Mouse (Mus musculus) CH12.LX (cell line): ENCODE measurements around the gene 4921507P07Rik. TPM values are rescaled to one million over a fixed set of nuclear protein-coding genes. Genes with fewer than 3 reads are reported as not detected.

ENCODE experiments used
- DNase-seq: peaks from one replicate; pipeline ENCODE4 v3.0.0-alpha.2; 2013; ENCODE audit errors: extremely low read depth
- H3K27ac ChIP-seq: 2 replicates; pipeline ENCODE4 v1.5.1; 2012; ENCODE audit warnings: low read depth, mild to moderate bottlenecking, control low read depth, moderate library complexity; ENCODE audit not compliant: insufficient read depth
- H3K27me3 ChIP-seq: replicated peaks from 2 replicates; pipeline ENCODE3; 2012; ENCODE audit warnings: inconsistent platforms
- H3K36me3 ChIP-seq, 2 experiments: replicated peaks in 1 of 2; 2 replicates each; pipeline versions ENCODE3 to v1.6.1; 2012; ENCODE audit warnings: inconsistent platforms in 1 of 2, low read length in 1 of 2, mild to moderate bottlenecking in 1 of 2, mixed read lengths in 1 of 2, moderate library complexity in 1 of 2; ENCODE audit not compliant: control insufficient read depth in 1 of 2, insufficient read depth in 1 of 2
- H3K4me1 ChIP-seq, 2 experiments: 2 replicates each; pipeline ENCODE4 v1.6.1; 2012; ENCODE audit warnings: inconsistent platforms in 1 of 2, moderate library complexity in 1 of 2; ENCODE audit not compliant: insufficient read depth in 2 of 2, control insufficient read depth in 1 of 2
- H3K4me2 ChIP-seq: 2 replicates; pipeline ENCODE4 v1.6.1; 2012; ENCODE audit warnings: low read depth, mild to moderate bottlenecking, control low read depth; ENCODE audit not compliant: poor library complexity, insufficient read depth, severe bottlenecking
- H3K4me3 ChIP-seq, 3 experiments: fragments of 150-350 bp in 1 of 3; sonication (generic) in 1 of 3; replicated peaks in 1 of 3; 2 replicates each; pipeline versions ENCODE3 to v1.5.1; 2011 to 2012; ENCODE audit warnings: low read depth in 2 of 3, low read length in 2 of 3, mild to moderate bottlenecking in 2 of 3, moderate library complexity in 2 of 3, control low read depth in 1 of 3, improper control_type of control experiment in 1 of 3, inconsistent platforms in 1 of 3, mixed read lengths in 1 of 3; ENCODE audit not compliant: poor library complexity in 1 of 3
- H3K79me2 ChIP-seq: replicated peaks from 2 replicates; pipeline ENCODE4 v1.6.1; 2012; ENCODE audit warnings: mild to moderate bottlenecking, moderate library complexity; ENCODE audit not compliant: control insufficient read depth, poor library complexity, insufficient read depth, severe bottlenecking; ENCODE audit errors: extremely low read depth
- H3K9ac ChIP-seq: 2 replicates; pipeline ENCODE4 v1.6.1; 2012; ENCODE audit warnings: low read depth, mild to moderate bottlenecking, control low read depth, moderate library complexity; ENCODE audit not compliant: insufficient read depth
- H3K9me3 ChIP-seq: replicated peaks from 2 replicates; pipeline ENCODE3; 2012; ENCODE audit warnings: low read length, inconsistent platforms, mixed read lengths
- CHD1 ChIP-seq: IDR thresholded peaks from 2 replicates; pipeline ENCODE4 v1.6.1; 2012; ENCODE audit warnings: low read depth, low read length, improper control_type of control experiment, inconsistent platforms
- CTCF ChIP-seq, 2 experiments: IDR thresholded peaks in 1 of 2; conservative IDR thresholded peaks in 1 of 2; 2 replicates each; pipeline ENCODE4 v1.5.1; 2011 to 2012; ENCODE audit warnings: low read depth in 2 of 2, low read length in 2 of 2, improper control_type of control experiment in 1 of 2, inconsistent platforms in 1 of 2, mild to moderate bottlenecking in 1 of 2, moderate library complexity in 1 of 2
- ELF1 ChIP-seq: IDR thresholded peaks from 2 replicates; pipeline ENCODE4 v1.6.1; 2014; ENCODE audit warnings: low read depth, mild to moderate bottlenecking, inconsistent platforms, low read length, improper control_type of control experiment
- EP300 ChIP-seq: IDR thresholded peaks from 2 replicates; pipeline ENCODE4 v1.6.1; 2011; ENCODE audit warnings: low read length, improper control_type of control experiment
- ETS1 ChIP-seq: conservative IDR thresholded peaks from 2 replicates; pipeline ENCODE4 v1.6.1; 2012; ENCODE audit warnings: low read depth, mild to moderate bottlenecking, inconsistent platforms, low read length, improper control_type of control experiment, moderate library complexity
- GABPA ChIP-seq: IDR thresholded peaks from 2 replicates; pipeline ENCODE4 v1.6.1; 2012; ENCODE audit warnings: low read depth, low read length, improper control_type of control experiment, inconsistent platforms; ENCODE audit not compliant: insufficient replicate concordance
- HCFC1 ChIP-seq: IDR thresholded peaks from 2 replicates; pipeline ENCODE4 v1.6.1; 2012; ENCODE audit warnings: low read depth, mild to moderate bottlenecking, inconsistent platforms, low read length, improper control_type of control experiment
- JUN ChIP-seq: IDR thresholded peaks from 2 replicates; pipeline ENCODE4 v1.6.1; 2011; ENCODE audit warnings: low read depth, mild to moderate bottlenecking, low read length, improper control_type of control experiment, moderate library complexity; ENCODE audit not compliant: insufficient read depth
- JUND ChIP-seq: conservative IDR thresholded peaks from 2 replicates; pipeline ENCODE4 v1.6.1; 2011; ENCODE audit warnings: low read depth, low read length, improper control_type of control experiment
- MAFK ChIP-seq: IDR thresholded peaks from 2 replicates; pipeline ENCODE4 v1.6.1; 2011; ENCODE audit warnings: low read length, improper control_type of control experiment; ENCODE audit not compliant: insufficient replicate concordance
- MAX ChIP-seq: IDR thresholded peaks from 2 replicates; pipeline ENCODE4 v1.6.1; 2011; ENCODE audit warnings: low read length, improper control_type of control experiment
- MAZ ChIP-seq: IDR thresholded peaks from 2 replicates; pipeline ENCODE4 v1.6.1; 2012; ENCODE audit warnings: low read depth, mild to moderate bottlenecking, inconsistent platforms, low read length, improper control_type of control experiment, moderate library complexity
- MXI1 ChIP-seq: IDR thresholded peaks from 2 replicates; pipeline ENCODE4 v1.6.1; 2011; ENCODE audit warnings: mild to moderate bottlenecking, low read depth, low read length, improper control_type of control experiment
- MYC ChIP-seq: IDR thresholded peaks from 2 replicates; pipeline ENCODE4 v1.6.1; 2011; ENCODE audit warnings: low read depth, mild to moderate bottlenecking, improper control_type of control experiment, low read length
- NELFE ChIP-seq: IDR thresholded peaks from 2 replicates; pipeline ENCODE4 v1.6.1; 2011; ENCODE audit warnings: low read depth, low read length, improper control_type of control experiment
- NRF1 ChIP-seq: IDR thresholded peaks from 2 replicates; pipeline ENCODE4 v1.6.1; 2014; ENCODE audit warnings: low read depth, mild to moderate bottlenecking, inconsistent platforms, low read length, improper control_type of control experiment, moderate library complexity
- PAX5 ChIP-seq: IDR thresholded peaks from 2 replicates; pipeline ENCODE4 v1.6.1; 2012; ENCODE audit warnings: low read length, inconsistent platforms, mixed read lengths
- POLR2A ChIP-seq: IDR thresholded peaks from 2 replicates; pipeline ENCODE4 v1.6.1; 2011; ENCODE audit warnings: low read depth, mild to moderate bottlenecking, improper control_type of control experiment, low read length
- RAD21 ChIP-seq: IDR thresholded peaks from 2 replicates; pipeline ENCODE4 v1.6.1; 2011; ENCODE audit warnings: low read depth, mild to moderate bottlenecking, low read length, improper control_type of control experiment, moderate library complexity
- SIN3A ChIP-seq: IDR thresholded peaks from 2 replicates; pipeline ENCODE4 v1.6.1; 2012; ENCODE audit warnings: low read length, improper control_type of control experiment, inconsistent platforms
- SMC3 ChIP-seq: IDR thresholded peaks from 2 replicates; pipeline ENCODE4 v1.6.1; 2011; ENCODE audit warnings: low read depth, low read length, improper control_type of control experiment
- TBP ChIP-seq: conservative IDR thresholded peaks from 2 replicates; pipeline ENCODE4 v1.6.1; 2011; ENCODE audit warnings: low read depth, low read length, improper control_type of control experiment
- TCF12 ChIP-seq: IDR thresholded peaks from 2 replicates; pipeline ENCODE4 v1.6.1; 2014; ENCODE audit warnings: low read depth, mild to moderate bottlenecking, inconsistent platforms, low read length, improper control_type of control experiment
- UBTF ChIP-seq: IDR thresholded peaks from 2 replicates; pipeline ENCODE4 v1.6.1; 2012; ENCODE audit warnings: low read depth, mild to moderate bottlenecking, inconsistent platforms, low read length, improper control_type of control experiment, moderate library complexity
- USF2 ChIP-seq: conservative IDR thresholded peaks from 2 replicates; pipeline ENCODE4 v1.6.1; 2011; ENCODE audit warnings: low read depth, low read length, improper control_type of control experiment
- ZMIZ1 ChIP-seq: IDR thresholded peaks from 2 replicates; pipeline ENCODE4 v1.6.1; 2012; ENCODE audit warnings: low read depth, mild to moderate bottlenecking, inconsistent platforms, low read length, improper control_type of control experiment
- ZNF384 ChIP-seq: IDR thresholded peaks from 2 replicates; pipeline ENCODE4 v1.6.1; 2012; ENCODE audit warnings: low read depth, low read length, improper control_type of control experiment, inconsistent platforms
- dilution Hi-C: fragments of 300-500 bp; cut with MboI; formaldehyde crosslinking; loops from 2 replicates; pipeline ENCODE4 v1.14.3; 2020; ENCODE audit warnings: low sequenced_read_pairs; ENCODE audit not compliant: extremely low pct_unique_long_range_greater_than_20kb, extremely low pct_ligation_motif_present
- in situ Hi-C: fragments of 300-500 bp; cut with MboI; formaldehyde crosslinking; loops from 3 replicates; pipeline ENCODE4 v1.14.3; 2019; ENCODE audit warnings: low sequenced_read_pairs, low pct_ligation_motif_present, low pct_unique_long_range_greater_than_20kb, mixed read lengths
- polyA plus RNA-seq: library from polyadenylated mRNA; unstranded; fragments of >175 nt; gene quantifications from 2 replicates; pipeline ENCODE4 v1.2.1, GENCODE M21; 2012; ENCODE audit warnings: low read depth; ENCODE audit not compliant: insufficient read length
- total RNA-seq, 2 experiments: library from RNA; depleted of rRNA; stranded (reverse); fragments of 300-350 nt in 1 of 2; fragments of >200 nt in 1 of 2; gene quantifications; 2 replicates each; pipeline ENCODE4 v1.2.3; 2012 to 2014

Gene 4921507P07Rik
- total and polyA plus RNA-seq, 3 experiments = 0.13 TPM; not detected in 2

DNA sequence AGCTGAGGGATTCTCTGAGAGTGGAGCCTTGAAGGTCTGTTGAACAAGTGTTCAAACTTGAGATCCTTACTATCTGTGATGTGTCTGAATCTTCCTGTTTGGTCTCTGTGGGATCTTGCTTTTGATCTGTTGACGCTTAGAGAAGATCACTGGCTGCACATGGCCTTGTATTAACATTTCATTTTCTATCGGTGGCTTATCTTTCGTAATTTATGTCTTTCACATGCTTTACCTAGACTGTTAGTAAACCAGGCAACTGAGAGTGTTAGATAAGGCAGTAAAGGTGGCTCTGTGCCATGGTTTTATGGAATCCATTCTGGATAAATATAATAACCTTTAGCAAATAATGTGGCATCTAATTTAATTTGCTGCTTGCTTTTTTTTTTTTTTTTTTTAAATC is 6.2 kb downstream of the 4921507P07Rik start:
- H3K4me3 ChIP-seq = no peak overlapping the region
- dilution Hi-C loops (no loop called here), in situ Hi-C loops (no loop called here)
- peaks cover 6% of the 10 kb centered on the region for H3K27me3 ChIP-seq
- TF ChIP-seq MAZ (no peak), ETS1 (no peak), JUND (no peak), HCFC1 (no peak), EP300 (no peak), PAX5 (no peak), MYC (no peak), MAX (no peak), JUN (no peak), MAFK (no peak), ZNF384 (no peak), TBP (no peak), GABPA (no peak), MXI1 (no peak), ELF1 (no peak)
- no peaks in the 10 kb centered on the region for H3K4me1 ChIP-seq
- H3K9me3 ChIP-seq = peaks cover 6% of the 10 kb centered on the region
- no peaks in the 10 kb centered on the region for H3K79me2 ChIP-seq
- no peak for DNase-seq
- no peak overlapping the region for H3K9ac ChIP-seq
- no peaks in the 10 kb centered on the region for H3K36me3 ChIP-seq
- no peak overlapping the region for H3K4me2 ChIP-seq
- H3K27ac ChIP-seq = no peak overlapping the region

DNA sequence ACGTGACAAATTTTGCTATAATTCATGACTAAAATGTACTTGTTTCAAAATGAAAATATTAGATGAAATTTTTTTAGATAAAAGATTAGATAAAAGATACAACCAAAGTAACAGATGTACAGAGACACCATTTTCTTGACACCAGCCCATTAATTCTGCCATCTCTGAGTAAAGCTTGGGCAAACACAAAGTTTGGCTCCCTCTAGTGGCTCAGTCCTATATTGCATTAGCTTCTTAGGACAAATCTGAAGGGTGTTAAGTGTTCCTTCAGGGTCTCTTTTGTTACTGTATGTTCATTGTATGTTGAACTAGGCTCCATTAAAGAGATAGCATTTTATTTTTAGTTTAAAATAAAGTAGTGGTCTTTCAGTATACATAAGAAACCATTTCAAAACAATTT is 8.2 kb downstream of the 4921507P07Rik start:
- TF ChIP-seq CHD1 (no peak), MAZ (no peak), UBTF (no peak), MAFK (no peak), NRF1 (no peak), POLR2A (no peak), TCF12 (no peak), RAD21 (peak; percentile 71), MXI1 (no peak), CTCF (conservative IDR thresholded peaks at IDR 0.05 in 1 of 2, IDR thresholded peaks at IDR 0.05 in 1 of 2; ENCODE audit: low read depth in 2 of 2, low read length in 2 of 2) (peak; percentile 81 to 83), ELF1 (no peak), NELFE (no peak), ETS1 (no peak), MAX (no peak), ZMIZ1 (no peak), MYC (0 out of 2 replicates have a peak, but pooled peaks have one; percentile 25), ZNF384 (no peak), HCFC1 (no peak; the same call in 1 of the 2 replicates), USF2 (no peak), SIN3A (no peak), EP300 (no peak), SMC3 (peak; percentile 52)
- DNase-seq = peak; percentile 82
- no peak overlapping the region for H3K4me3 ChIP-seq
- dilution Hi-C loops (no loop called here), in situ Hi-C loops (no loop called here)
- H3K27me3 ChIP-seq = no peaks in the 10 kb centered on the region
- H3K4me1 ChIP-seq = no peaks in the 10 kb centered on the region
- H3K9ac ChIP-seq = no peak overlapping the region
- no peaks in the 10 kb centered on the region for H3K36me3 ChIP-seq
- H3K9me3 ChIP-seq = no peaks in the 10 kb centered on the region
- H3K4me2 ChIP-seq = no peak overlapping the region
- no peaks in the 10 kb centered on the region for H3K79me2 ChIP-seq
- no peak overlapping the region for H3K27ac ChIP-seq
